ENCODE assay signal across 14 mouse cellular contexts in the genomic region with DNA sequence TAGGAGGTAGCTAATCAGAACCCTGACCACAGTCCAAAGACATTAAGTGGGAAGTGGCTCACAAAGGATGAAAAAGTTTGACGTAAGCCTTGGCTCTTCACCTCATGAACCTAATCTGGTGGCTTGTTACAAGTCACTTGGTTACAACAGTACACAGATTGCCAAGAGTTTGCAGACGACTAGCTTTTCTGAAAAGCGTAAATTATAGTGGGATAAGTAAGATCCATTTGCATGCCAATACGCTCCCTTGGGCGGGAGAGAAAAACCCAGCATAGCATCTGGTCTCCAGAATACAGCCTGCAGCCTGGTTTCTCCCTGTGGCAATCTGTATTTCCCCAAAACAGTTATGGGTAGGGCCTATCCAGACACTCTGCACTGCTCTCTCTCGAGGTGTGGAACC.
A peak's percentile ranks its signal among the peaks of the same experiment; 100 is the strongest.
DNase-seq lines count a peak whose midpoint lies in the region; ATAC-seq and TF ChIP-seq lines count a peak whose summit lies in the region.
"Had no signal": no experiment of that assay in that cellular context is flagged by ENCODE, and none has a peak within 500 bp of the region (broad histone marks: within the 10 kb centered on the region; RNA-seq: fewer than 3 reads in every experiment).

No protein-coding gene starts in this region.

- H3K4me2 ChIP-seq in forebrain, embryonic 12.5 days, result no peak overlapping the region
- no peak overlapping the region for H3K4me2 ChIP-seq in liver, embryonic 11.5 days
- no peak overlapping the region for H3K4me2 ChIP-seq in heart, embryonic 11.5 days
- H3K4me2 ChIP-seq in midbrain, embryonic 16.5 days (ENCODE audit: low read length), result no peak overlapping the region
- H3K4me2 ChIP-seq: lung, embryonic 14.5 days; stomach, embryonic 15.5 days had no signal

- no peaks in the 10 kb centered on the region for H3K9me3 ChIP-seq in forebrain, embryonic 12.5 days
- H3K9me3 ChIP-seq in forebrain, embryonic 10.5 days, result no peaks in the 10 kb centered on the region
- no peaks in the 10 kb centered on the region for H3K9me3 ChIP-seq in liver, embryonic 11.5 days (ENCODE audit: control insufficient read depth, low read length)
- no peaks in the 10 kb centered on the region for H3K9me3 ChIP-seq in heart, embryonic 11.5 days (replicated peaks; ENCODE audit: control insufficient read depth, low read length)
- no peaks in the 10 kb centered on the region for H3K9me3 ChIP-seq in midbrain, embryonic 16.5 days (replicated peaks; ENCODE audit: control insufficient read depth, low read length, poor library complexity, severe bottlenecking)
- H3K9me3 ChIP-seq: stomach, embryonic 15.5 days had no signal

- peak; percentile 55; the same call in 1 of the 2 replicates for ATAC-seq in forebrain, embryonic 12.5 days (ENCODE audit: low FRiP score)
- ATAC-seq in liver, embryonic 11.5 days (replicated peaks; ENCODE audit: low FRiP score), result no peak
- no peak for ATAC-seq in heart, embryonic 11.5 days (replicated peaks; ENCODE audit: insufficient number of reproducible peaks, low FRiP score, low TSS enrichment)
- no peak for ATAC-seq in midbrain, embryonic 16.5 days
- ATAC-seq in monocyte, adult 5-6 weeks (replicated peaks; ENCODE audit: insufficient number of reproducible peaks, low FRiP score, low TSS enrichment, poor library complexity, severe bottlenecking), result no peak
- ATAC-seq: activated CD4-positive, CD25-positive, alpha-beta regulatory T cell, adult 4 months; intestine, postnatal 0 days had no signal

- no peak overlapping the region for H3K4me3 ChIP-seq in forebrain, embryonic 12.5 days (replicated peaks)
- no peak overlapping the region for H3K4me3 ChIP-seq in forebrain, embryonic 10.5 days
- H3K4me3 ChIP-seq in liver, adult 2 months (ENCODE audit: insufficient read depth, low read depth, low read length), result no peak overlapping the region
- no peak overlapping the region for H3K4me3 ChIP-seq in liver, embryonic 11.5 days (ENCODE audit: low read depth, low read length)
- no peak overlapping the region for H3K4me3 ChIP-seq in heart, embryonic 11.5 days (ENCODE audit: low read depth, low read length)
- no peak overlapping the region for H3K4me3 ChIP-seq in midbrain, embryonic 16.5 days (ENCODE audit: low read depth, low read length)
- H3K4me3 ChIP-seq: megakaryocyte, embryonic 14.5 days; stomach, embryonic 15.5 days had no signal

- TF ChIP-seq CTCF in liver, adult 2 months (IDR thresholded peaks at IDR 0.05; ENCODE audit: low read depth, low read length), result no peak

- peaks cover 12% of the 10 kb centered on the region for H3K4me1 ChIP-seq in forebrain, embryonic 12.5 days
- H3K4me1 ChIP-seq in forebrain, embryonic 10.5 days, result peaks cover 25% of the 10 kb centered on the region
- no peaks in the 10 kb centered on the region; the same call in 1 of the 2 replicates for H3K4me1 ChIP-seq in liver, adult 2 months (ENCODE audit: control insufficient read depth, insufficient read depth, low read length)
- 0 out of 2 replicates have a peak, but pooled peaks cover 7% of the 10 kb centered on the region for H3K4me1 ChIP-seq in liver, embryonic 11.5 days (replicated peaks; ENCODE audit: control insufficient read depth, insufficient read depth, low read length)
- peaks cover 64% of the 10 kb centered on the region for H3K4me1 ChIP-seq in heart, embryonic 11.5 days (ENCODE audit: control insufficient read depth, insufficient read depth, low read length)
- H3K4me1 ChIP-seq in midbrain, embryonic 16.5 days (ENCODE audit: control insufficient read depth, insufficient read depth, low read length), result peaks cover 12% of the 10 kb centered on the region
- H3K4me1 ChIP-seq: megakaryocyte, embryonic 14.5 days had no signal

- H3K9ac ChIP-seq in forebrain, embryonic 12.5 days, result no peak overlapping the region
- no peak overlapping the region for H3K9ac ChIP-seq in liver, adult 2 months (ENCODE audit: low read depth, low read length)
- H3K9ac ChIP-seq in liver, embryonic 11.5 days (ENCODE audit: low read depth, low read length), result no peak overlapping the region
- H3K9ac ChIP-seq in heart, embryonic 11.5 days (ENCODE audit: low read depth, low read length), result no peak overlapping the region
- H3K9ac ChIP-seq in midbrain, embryonic 16.5 days (ENCODE audit: low read depth, low read length), result no peak overlapping the region
- H3K9ac ChIP-seq: lung, embryonic 14.5 days; stomach, embryonic 15.5 days had no signal

- peak overlapping the region; percentile 50; the same call in 1 of the 2 replicates for H3K27ac ChIP-seq in forebrain, embryonic 12.5 days
- no peak overlapping the region for H3K27ac ChIP-seq in forebrain, embryonic 10.5 days
- H3K27ac ChIP-seq in liver, adult 2 months (replicated peaks; ENCODE audit: insufficient read depth, low read depth, low read length), result no peak overlapping the region
- H3K27ac ChIP-seq in liver, embryonic 11.5 days (ENCODE audit: low read depth, low read length), result no peak overlapping the region
- H3K27ac ChIP-seq in heart, embryonic 11.5 days (ENCODE audit: low read depth, low read length), result peak overlapping the region; percentile 29
- H3K27ac ChIP-seq in midbrain, embryonic 16.5 days (ENCODE audit: low read length), result 0 out of 2 replicates have a peak overlapping the region, but pooled peaks have one; percentile 34
- H3K27ac ChIP-seq: stomach, embryonic 15.5 days had no signal

- no peak for TF ChIP-seq POLR2A in liver, adult 2 months (IDR thresholded peaks at IDR 0.05; ENCODE audit: extremely low read depth, insufficient read depth, low read length)

- intact Hi-C loops in left cerebral cortex, postnatal 36 days (cut with DNase I), result no loop called here

- H3K79me2 ChIP-seq in liver, adult 2 months (ENCODE audit: control insufficient read depth, insufficient read depth, low read length), result no peaks in the 10 kb centered on the region

- no peaks in the 10 kb centered on the region for H3K36me3 ChIP-seq in forebrain, embryonic 12.5 days (replicated peaks)
- H3K36me3 ChIP-seq in forebrain, embryonic 10.5 days (replicated peaks), result no peaks in the 10 kb centered on the region
- no peaks in the 10 kb centered on the region for H3K36me3 ChIP-seq in liver, adult 2 months (ENCODE audit: control insufficient read depth, insufficient read depth, low read length)
- no peaks in the 10 kb centered on the region for H3K36me3 ChIP-seq in liver, embryonic 11.5 days (ENCODE audit: control insufficient read depth, insufficient read depth, low read length)
- H3K36me3 ChIP-seq in heart, embryonic 11.5 days (ENCODE audit: control insufficient read depth, insufficient read depth, low read length), result no peaks in the 10 kb centered on the region
- no peaks in the 10 kb centered on the region for H3K36me3 ChIP-seq in midbrain, embryonic 16.5 days (ENCODE audit: control insufficient read depth, insufficient read depth, low read length)
- H3K36me3 ChIP-seq: stomach, embryonic 15.5 days had no signal

- H3K27me3 ChIP-seq in forebrain, embryonic 12.5 days, result 0 out of 2 replicates have a peak, but pooled peaks cover 4% of the 10 kb centered on the region
- H3K27me3 ChIP-seq in forebrain, embryonic 10.5 days (ENCODE audit: poor library complexity, severe bottlenecking), result peaks cover 5% of the 10 kb centered on the region; the same call in 1 of the 2 replicates
- no peaks in the 10 kb centered on the region for H3K27me3 ChIP-seq in liver, adult 2 months (ENCODE audit: control insufficient read depth, insufficient read depth, low read length)
- H3K27me3 ChIP-seq in liver, embryonic 11.5 days (replicated peaks; ENCODE audit: control insufficient read depth, insufficient read depth, low read length), result no peaks in the 10 kb centered on the region
- no peaks in the 10 kb centered on the region for H3K27me3 ChIP-seq in heart, embryonic 11.5 days (ENCODE audit: control insufficient read depth, insufficient read depth, low read length)
- H3K27me3 ChIP-seq in midbrain, embryonic 16.5 days (ENCODE audit: control insufficient read depth, insufficient read depth, low read depth, low read length), result no peaks in the 10 kb centered on the region
- H3K27me3 ChIP-seq: megakaryocyte, embryonic 14.5 days; stomach, embryonic 15.5 days had no signal

- 22% methylated on average over 6 of the region's 6 CpGs for WGBS in forebrain, embryonic 12.5 days
- WGBS in forebrain, embryonic 10.5 days, result 39% methylated on average over 6 of the region's 6 CpGs
- WGBS in liver, adult 2 months, result 63% methylated on average over 6 of the region's 6 CpGs
- WGBS in liver, embryonic 11.5 days, result 72% methylated on average over 6 of the region's 6 CpGs
- WGBS in heart, embryonic 11.5 days (ENCODE audit: insufficient replicate concordance), result 63% methylated on average over 6 of the region's 6 CpGs
- WGBS in midbrain, embryonic 16.5 days, result 19% methylated on average over 6 of the region's 6 CpGs

- DNase-seq in forebrain, embryonic 10.5 days (ENCODE audit: extremely low spot score, low spot score), result no peak
- DNase-seq in liver, adult 2 months (ENCODE audit: extremely low read depth, low read depth, low spot score), result peak; percentile 67
- DNase-seq in liver, embryonic 11.5 days (ENCODE audit: low spot score), result no peak
- no peak for DNase-seq in left cerebral cortex, postnatal 36 days (ENCODE audit: low spot score in 2 of 2)
- DNase-seq: gastrocnemius, postnatal 10 days; lung, embryonic 14.5 days had no signal

Comparison
In these comparisons a context has a peak if more than half of its experiments do, and no peak if none do; other contexts are left out.
1. H3K27ac ChIP-seq: peak in forebrain, embryonic 12.5 days (single experiment), heart, embryonic 11.5 days (single experiment) and midbrain, embryonic 16.5 days (single experiment); none in forebrain, embryonic 10.5 days (single experiment), liver, adult 2 months (single experiment) and liver, embryonic 11.5 days (single experiment).